Mouse (Mus musculus) olfactory bulb, adult 2 months (tissue): ENCODE measurements at regions not wholly inside any gene's neighbourhood (a gene's known extent, or its start where the extent isn't known, plus 50 kb on each side); places are given as distances from the start of the nearest gene placed in this dataset.

Experiments used
- CTCF ChIP-seq: fragments of 200-500 bp; IDR thresholded peaks from 2 replicates; pipeline ENCODE4 v1.5.1; 2012; ENCODE audit warnings: low read depth, mild to moderate bottlenecking, low read length, moderate library complexity; ENCODE audit not compliant: insufficient read depth
- POLR2A ChIP-seq: fragments of 200-500 bp; IDR thresholded peaks from 2 replicates; pipeline ENCODE4 v1.6.1; 2012; ENCODE audit warnings: mild to moderate bottlenecking, low read depth, low read length, moderate library complexity; ENCODE audit not compliant: insufficient read depth

- TF ChIP-seq CTCF (no peak), POLR2A (no peak)
These were observed 179.5 kb downstream of the Bcl11b start for GRCm38 (mm10) chr12:107823768-107824394.
